Mouse (Mus musculus): ENCODE measurements at regions not wholly inside any gene's neighbourhood (a gene's known extent, or its start where the extent isn't known, plus 50 kb on each side); places are given as distances from the start of the nearest gene placed in this dataset.

- H3K9ac ChIP-seq: no peak overlapping the region
- H3K36me3 ChIP-seq: no peaks in the 10 kb centered on the region
- H3K4me3 ChIP-seq: no peak overlapping the region
- no peaks in the 10 kb centered on the region for H3K9me3 ChIP-seq (replicated peaks)
- 16% methylated on average over 6 of the region's 6 CpGs for WGBS
- H3K27ac ChIP-seq: no peak overlapping the region
- H3K4me2 ChIP-seq: peak overlapping the region; percentile 22
- peaks cover 8% of the 10 kb centered on the region for H3K4me1 ChIP-seq (replicated peaks)
- ATAC-seq (replicated peaks; ENCODE audit: insufficient number of reproducible peaks, insufficient read depth, low FRiP score, low read depth): no peak
- no peaks in the 10 kb centered on the region for H3K27me3 ChIP-seq
Observed at GRCm38 (mm10) chr12:27960064-27960463, 592.1 kb downstream of the Dcdc2c start.

- 64% methylated on average over 3 of the region's 3 CpGs for WGBS
Observed at GRCm38 (mm10) chr12:27947646-27948045, 604.6 kb downstream of the Dcdc2c start.

DNA sequence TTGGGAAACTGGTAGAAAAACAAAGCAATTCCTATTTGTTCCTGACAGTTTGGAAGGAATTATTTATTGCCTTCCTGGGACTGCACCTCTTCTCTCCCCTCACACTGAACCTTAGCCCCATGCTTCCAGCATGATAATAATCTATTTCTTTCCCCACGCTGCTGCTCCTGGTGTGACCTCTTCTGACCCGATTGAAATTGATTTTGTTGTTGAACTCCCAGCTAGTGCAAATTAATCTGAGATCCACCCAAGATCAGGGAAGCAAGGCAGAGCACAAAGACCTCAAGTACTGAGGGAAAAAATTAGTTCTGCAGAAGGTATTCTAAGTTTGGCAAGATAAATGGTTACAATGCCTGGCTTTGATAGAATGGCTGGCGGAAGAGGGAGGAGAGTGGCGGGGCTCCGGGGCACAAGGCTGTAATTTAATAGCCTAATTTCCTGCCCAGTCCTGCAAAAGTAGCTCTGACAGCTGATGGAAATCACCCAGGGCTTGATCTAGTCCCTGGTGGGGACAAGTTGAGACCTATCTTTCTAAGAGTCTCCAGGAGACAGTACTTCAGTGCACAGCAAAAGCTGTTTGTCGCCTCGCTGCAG lies 604.6 kb upstream of the Sox11 start:
- H3K27ac ChIP-seq: no peak overlapping the region
- H3K36me3 ChIP-seq: no peaks in the 10 kb centered on the region
- H3K4me2 ChIP-seq: no peak overlapping the region
- no peaks in the 10 kb centered on the region for H3K4me1 ChIP-seq (replicated peaks)
- no peak for ATAC-seq (replicated peaks; ENCODE audit: insufficient number of reproducible peaks, insufficient read depth, low FRiP score, low read depth)
- H3K9ac ChIP-seq: no peak overlapping the region
- H3K27me3 ChIP-seq: no peaks in the 10 kb centered on the region
- H3K4me3 ChIP-seq: no peak overlapping the region
- WGBS: 45% methylated on average over 7 of the region's 7 CpGs
- no peaks in the 10 kb centered on the region for H3K9me3 ChIP-seq (replicated peaks)

More at GRCm38 (mm10) chr12:27947646-27948045, 604.6 kb downstream of the Dcdc2c start:
- Histone ChIP-seq H3K36me3 (no peaks in the 10 kb centered on the region), H3K27me3 (no peaks in the 10 kb centered on the region), H3K9ac (no peak overlapping the region), H3K4me2 (no peak overlapping the region), H3K27ac (no peak overlapping the region), H3K4me1 (replicated peaks) (no peaks in the 10 kb centered on the region), H3K9me3 (replicated peaks) (no peaks in the 10 kb centered on the region), H3K4me3 (no peak overlapping the region)
- ATAC-seq (replicated peaks; ENCODE audit: insufficient number of reproducible peaks, insufficient read depth, low FRiP score, low read depth): no peak

DNA sequence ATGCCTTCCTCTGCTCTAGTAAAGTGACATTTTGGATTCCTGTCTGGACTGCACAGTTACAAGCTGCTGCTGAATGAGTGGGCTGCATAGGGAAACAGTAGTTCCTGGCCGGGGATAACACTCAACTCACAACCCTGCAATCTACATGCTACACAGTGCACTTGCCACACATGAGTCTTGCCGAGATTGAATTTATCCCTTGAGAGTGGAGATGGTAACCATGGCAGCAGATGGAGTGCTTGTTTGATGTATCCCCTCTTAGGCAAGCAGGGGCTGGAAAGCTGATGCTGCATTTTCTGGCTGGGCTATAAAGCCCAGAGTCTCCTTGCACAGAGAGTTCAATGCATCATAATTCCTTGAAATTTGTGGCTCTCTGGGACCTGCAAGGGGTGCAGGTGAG lies 603.0 kb upstream of the Sox11 start:
- H3K4me2 ChIP-seq: no peak overlapping the region
- no peaks in the 10 kb centered on the region for H3K27me3 ChIP-seq
- WGBS: 38% methylated on average over 2 of the region's 2 CpGs
- no peak for ATAC-seq (replicated peaks; ENCODE audit: insufficient number of reproducible peaks, insufficient read depth, low FRiP score, low read depth)
- H3K27ac ChIP-seq: no peak overlapping the region
- H3K36me3 ChIP-seq: no peaks in the 10 kb centered on the region
- no peak overlapping the region for H3K4me3 ChIP-seq
- no peaks in the 10 kb centered on the region for H3K9me3 ChIP-seq (replicated peaks)
- H3K4me1 ChIP-seq (replicated peaks): no peaks in the 10 kb centered on the region
- no peak overlapping the region for H3K9ac ChIP-seq

- Histone ChIP-seq H3K4me2 (no peak overlapping the region), H3K36me3 (no peaks in the 10 kb centered on the region), H3K4me3 (no peak overlapping the region), H3K4me1 (replicated peaks) (no peaks in the 10 kb centered on the region), H3K9ac (no peak overlapping the region), H3K9me3 (replicated peaks) (no peaks in the 10 kb centered on the region), H3K27me3 (no peaks in the 10 kb centered on the region), H3K27ac (no peak overlapping the region)
- peak; percentile 62; the same call in 1 of the 2 replicates for ATAC-seq (replicated peaks; ENCODE audit: insufficient number of reproducible peaks, insufficient read depth, low FRiP score, low read depth)
- WGBS: 49% methylated on average over 1 of the region's 1 CpGs
Observed at GRCm38 (mm10) chr12:27941053-27941452, 598.7 kb upstream of the Sox11 start.

- H3K4me3 ChIP-seq: no peak overlapping the region
- no peak for ATAC-seq (replicated peaks; ENCODE audit: insufficient number of reproducible peaks, insufficient read depth, low FRiP score, low read depth)
- H3K27me3 ChIP-seq: no peaks in the 10 kb centered on the region
- 27% methylated on average over 7 of the region's 7 CpGs for WGBS
- peaks cover 24% of the 10 kb centered on the region for H3K4me1 ChIP-seq (replicated peaks)
- H3K36me3 ChIP-seq: no peaks in the 10 kb centered on the region
- no peak overlapping the region for H3K9ac ChIP-seq
- H3K9me3 ChIP-seq (replicated peaks): no peaks in the 10 kb centered on the region
- no peak overlapping the region for H3K4me2 ChIP-seq
- H3K27ac ChIP-seq: no peak overlapping the region
Observed at GRCm38 (mm10) chr12:27932382-27933140, 590.2 kb upstream of the Sox11 start.

GRCm38 (mm10) chr12:27928366-27928963 lies 586.1 kb upstream of the Sox11 start:
- no peak for ATAC-seq (replicated peaks; ENCODE audit: insufficient number of reproducible peaks, insufficient read depth, low FRiP score, low read depth)
- H3K27ac ChIP-seq: no peak overlapping the region
- no peaks in the 10 kb centered on the region for H3K36me3 ChIP-seq
- WGBS: 53% methylated on average over 11 of the region's 11 CpGs
- H3K9ac ChIP-seq: no peak overlapping the region
- no peaks in the 10 kb centered on the region for H3K9me3 ChIP-seq (replicated peaks)
- no peaks in the 10 kb centered on the region for H3K27me3 ChIP-seq
- no peak overlapping the region for H3K4me3 ChIP-seq
- peaks cover 23% of the 10 kb centered on the region for H3K4me1 ChIP-seq (replicated peaks)
- no peak overlapping the region for H3K4me2 ChIP-seq

DNA sequence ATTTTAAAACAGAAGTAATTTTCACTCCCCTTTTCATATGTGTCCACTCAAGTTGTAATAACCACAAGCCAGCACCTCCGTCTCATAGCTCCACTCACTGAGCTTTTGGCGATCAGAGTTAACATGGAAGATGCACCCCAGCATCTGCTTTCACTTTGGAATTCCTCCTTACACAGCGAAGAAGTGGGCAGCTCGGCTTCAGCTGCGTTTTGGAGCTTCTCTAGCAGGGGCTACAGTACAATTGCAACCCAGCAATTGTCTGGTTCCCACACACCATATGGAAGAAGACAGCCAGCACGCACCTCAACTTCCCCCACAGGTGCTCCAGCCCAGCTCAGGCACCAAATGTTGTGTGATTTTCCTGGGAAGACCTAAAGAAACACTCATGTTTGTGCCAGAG lies 584.4 kb upstream of the Sox11 start:
- Histone ChIP-seq H3K9ac (no peak overlapping the region), H3K4me3 (no peak overlapping the region), H3K27ac (no peak overlapping the region), H3K27me3 (no peaks in the 10 kb centered on the region), H3K4me2 (no peak overlapping the region), H3K36me3 (no peaks in the 10 kb centered on the region), H3K9me3 (replicated peaks) (no peaks in the 10 kb centered on the region), H3K4me1 (replicated peaks) (peaks cover 8% of the 10 kb centered on the region; the same call in 1 of the 2 replicates)
- 85% methylated on average over 6 of the region's 6 CpGs for WGBS
- no peak for ATAC-seq (replicated peaks; ENCODE audit: insufficient number of reproducible peaks, insufficient read depth, low FRiP score, low read depth)

DNA sequence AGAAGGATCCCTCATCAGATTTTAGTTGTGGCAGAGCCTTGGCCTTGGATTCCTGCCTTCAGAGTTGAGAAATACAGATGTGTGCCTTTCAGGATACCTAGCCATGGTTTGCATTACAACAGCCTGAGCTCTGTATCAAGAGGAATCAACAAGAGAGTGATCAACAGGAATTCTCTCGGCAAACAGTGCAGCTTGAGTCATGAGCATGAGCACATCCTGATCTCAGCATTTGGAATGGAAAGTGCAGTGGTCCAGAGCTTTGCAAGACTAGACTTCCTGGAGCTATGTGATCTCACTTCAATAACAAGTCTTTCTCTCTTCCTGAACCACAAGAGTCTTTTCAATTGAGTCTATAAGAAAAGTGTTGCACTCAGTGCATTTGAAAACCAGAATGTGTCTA lies 578.2 kb upstream of the Sox11 start:
- H3K4me1 ChIP-seq (replicated peaks): no peaks in the 10 kb centered on the region
- no peak overlapping the region for H3K27ac ChIP-seq
- 56% methylated on average over 1 of the region's 1 CpGs for WGBS
- no peak overlapping the region for H3K4me2 ChIP-seq
- no peak overlapping the region for H3K4me3 ChIP-seq
- no peaks in the 10 kb centered on the region for H3K36me3 ChIP-seq
- ATAC-seq (replicated peaks; ENCODE audit: insufficient number of reproducible peaks, insufficient read depth, low FRiP score, low read depth): no peak
- H3K27me3 ChIP-seq: no peaks in the 10 kb centered on the region
- no peaks in the 10 kb centered on the region for H3K9me3 ChIP-seq (replicated peaks)
- no peak overlapping the region for H3K9ac ChIP-seq

GRCm38 (mm10) chr12:27916401-27916920 lies 574.1 kb upstream of the Sox11 start:
- WGBS: 64% methylated on average over 3 of the region's 3 CpGs
- no peak overlapping the region for H3K4me3 ChIP-seq
- no peaks in the 10 kb centered on the region for H3K9me3 ChIP-seq (replicated peaks)
- H3K27me3 ChIP-seq: no peaks in the 10 kb centered on the region
- no peaks in the 10 kb centered on the region for H3K4me1 ChIP-seq (replicated peaks)
- H3K9ac ChIP-seq: no peak overlapping the region
- no peaks in the 10 kb centered on the region for H3K36me3 ChIP-seq
- ATAC-seq (replicated peaks; ENCODE audit: insufficient number of reproducible peaks, insufficient read depth, low FRiP score, low read depth): no peak
- H3K27ac ChIP-seq: no peak overlapping the region
- H3K4me2 ChIP-seq: no peak overlapping the region

DNA sequence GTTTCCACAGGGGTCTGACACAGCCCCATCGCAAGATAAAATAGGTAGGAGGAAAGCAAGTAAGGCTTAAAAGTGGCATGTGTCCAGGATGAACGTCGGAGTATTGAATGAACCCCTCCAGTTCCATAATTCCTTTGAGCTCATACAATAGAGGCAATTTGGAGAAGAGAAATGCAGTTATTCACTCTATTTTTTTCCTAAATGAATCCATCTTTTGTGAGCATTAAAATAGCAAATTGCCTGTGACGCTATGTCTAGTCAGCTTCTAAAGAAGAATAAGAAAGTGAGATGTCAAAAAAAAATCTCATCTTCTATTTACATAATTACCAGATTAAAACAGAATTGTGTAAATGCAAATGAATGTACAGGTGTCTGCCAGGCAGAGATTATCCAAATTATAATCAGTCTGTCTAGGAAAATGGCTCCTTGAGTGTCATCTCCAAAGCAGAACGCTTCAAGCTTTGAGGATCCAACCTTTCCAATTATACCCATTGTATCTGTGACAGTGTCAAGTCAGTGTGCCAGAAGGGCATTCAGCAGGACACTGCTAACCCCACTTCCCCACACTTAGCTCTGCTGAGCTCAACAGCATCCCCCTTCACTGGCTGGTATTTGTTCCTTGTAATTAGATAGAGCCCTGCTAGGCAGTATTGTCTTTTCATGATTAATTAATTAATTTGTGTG lies 567.2 kb upstream of the Sox11 start:
- ATAC-seq (replicated peaks; ENCODE audit: insufficient number of reproducible peaks, insufficient read depth, low FRiP score, low read depth): no peak
- no peak overlapping the region for H3K27ac ChIP-seq
- H3K36me3 ChIP-seq: no peaks in the 10 kb centered on the region
- 83% methylated on average over 5 of the region's 5 CpGs for WGBS
- no peak overlapping the region for H3K4me2 ChIP-seq
- no peak overlapping the region for H3K9ac ChIP-seq
- no peak overlapping the region for H3K4me3 ChIP-seq
- no peaks in the 10 kb centered on the region for H3K4me1 ChIP-seq (replicated peaks)
- H3K9me3 ChIP-seq (replicated peaks): no peaks in the 10 kb centered on the region
- no peaks in the 10 kb centered on the region for H3K27me3 ChIP-seq
